Mouse (Mus musculus) thymus, postnatal 10 days (tissue): Measurements from ENCODE around the gene Smok3c.
A peak's percentile ranks its signal among the peaks of the same experiment; 100 is the strongest.
"Not testable (repeated sequence)": the region's sequence is repeated elsewhere in the genome, so short reads cannot be mapped to it uniquely, and the experiment has no call there.

ENCODE experiments used
- DNase-seq, 2 experiments: peaks; one replicate each; pipeline ENCODE4 v3.0.0; 2021; ENCODE audit warnings: low spot score in 2 of 2

The Smok3c gene

GRCm38 (mm10) chr5:138052894-138053293 is at the start of gene Smok3c:
Gene Smok3c (plus strand): TSS chr5:138053194.
- DNase-seq, result not testable (repeated sequence)

GRCm38 (mm10) chr5:138009437-138009836 is 43.6 kb upstream of the Smok3c start:
- no peak for DNase-seq

GRCm38 (mm10) chr5:138012382-138012781 is 40.6 kb upstream of the Smok3c start:
- DNase-seq, result no peak

GRCm38 (mm10) chr5:138016530-138016929 is 36.5 kb upstream of the Smok3c start:
- DNase-seq, result no peak

GRCm38 (mm10) chr5:138016997-138017396 is 36.0 kb upstream of the Smok3c start:
- DNase-seq, result no peak

- DNase-seq, result not testable (repeated sequence)
These were observed 33.4 kb upstream of the Smok3c start for GRCm38 (mm10) chr5:138019577-138019976.

GRCm38 (mm10) chr5:138020961-138021479 is 32.0 kb upstream of the Smok3c start, which contains the start of the genes Smok3a and Smok3b:
Gene Smok3a (plus strand): TSS chr5:138021261.
Gene Smok3b (plus strand): TSS chr5:138021429.
- DNase-seq, result not testable (repeated sequence)

GRCm38 (mm10) chr5:138073803-138074202 is 20.8 kb downstream of the Smok3c start:
- no peak for DNase-seq

- no peak for DNase-seq
These were observed 22.7 kb downstream of the Smok3c start for GRCm38 (mm10) chr5:138075684-138076083.

- DNase-seq, result no peak
These were observed 23.2 kb downstream of the Smok3c start for GRCm38 (mm10) chr5:138076148-138076547.

- no peak for DNase-seq
These were observed 27.5 kb downstream of the Smok3c start for GRCm38 (mm10) chr5:138080456-138080855.

- no peak for DNase-seq
These were observed 28.5 kb downstream of the Smok3c start for GRCm38 (mm10) chr5:138081446-138081845.

GRCm38 (mm10) chr5:138083318-138083900 is 30.4 kb downstream of the Smok3c start:
- no peak for DNase-seq

- DNase-seq, result no peak
These were observed 30.9 kb downstream of the Smok3c start for GRCm38 (mm10) chr5:138083936-138084335.

- DNase-seq, result no peak
These were observed 31.5 kb downstream of the Smok3c start for GRCm38 (mm10) chr5:138084507-138084906.

- peak; percentile 63 to 66 for DNase-seq
These were observed 32.0 kb downstream of the Smok3c start, which contains the start of gene Zkscan1 for GRCm38 (mm10) chr5:138084996-138085395. Gene Zkscan1 (plus strand): TSS chr5:138085084.

GRCm38 (mm10) chr5:138085421-138085911 is 32.5 kb downstream of the Smok3c start:
- no peak for DNase-seq

GRCm38 (mm10) chr5:138086842-138087241 is 33.8 kb downstream of the Smok3c start:
- DNase-seq, result no peak

- DNase-seq, result no peak
These were observed 35.4 kb downstream of the Smok3c start for GRCm38 (mm10) chr5:138088366-138088765.

GRCm38 (mm10) chr5:138089108-138089551 is 36.1 kb downstream of the Smok3c start:
- DNase-seq, result no peak

- DNase-seq, result no peak
These were observed 37.3 kb downstream of the Smok3c start for GRCm38 (mm10) chr5:138090271-138090670.

- no peak for DNase-seq
These were observed 37.7 kb downstream of the Smok3c start for GRCm38 (mm10) chr5:138090737-138091136.

GRCm38 (mm10) chr5:138092771-138093170 is 39.8 kb downstream of the Smok3c start:
- no peak for DNase-seq
